15 mouse cellular contexts compared by ENCODE assay signal in genomic region chr3:122199600-122199999, GRCm38 (mm10). TPM values are rescaled to one million over a fixed set of nuclear protein-coding genes. Genes with fewer than 3 reads are reported as not detected.
A peak's percentile ranks its signal among the peaks of the same experiment; 100 is the strongest.
DNase-seq lines count a peak whose midpoint lies in the region; ATAC-seq and TF ChIP-seq lines count a peak whose summit lies in the region.
"Had no signal": no experiment of that assay in that cellular context is flagged by ENCODE, and none has a peak within 500 bp of the region (broad histone marks: within the 10 kb centered on the region; RNA-seq: fewer than 3 reads in every experiment).

No protein-coding gene starts in this region.

- H3K36me3 ChIP-seq in hindbrain, postnatal 0 days (ENCODE audit: insufficient read depth, low read length): no peaks in the 10 kb centered on the region
- no peaks in the 10 kb centered on the region for H3K36me3 ChIP-seq in hindbrain, embryonic 12.5 days
- H3K36me3 ChIP-seq in lung, postnatal 0 days (ENCODE audit: insufficient read depth, low read length): no peaks in the 10 kb centered on the region
- H3K36me3 ChIP-seq in embryonic facial prominence, embryonic 15.5 days: no peaks in the 10 kb centered on the region
- no peaks in the 10 kb centered on the region for H3K36me3 ChIP-seq in liver, postnatal 0 days (replicated peaks; ENCODE audit: insufficient read depth, low read length)
- H3K36me3 ChIP-seq: heart, embryonic 13.5 days; hindbrain, embryonic 10.5 days had no signal

- no peak for TF ChIP-seq EP300 in lung, postnatal 0 days (IDR thresholded peaks at IDR 0.05)
- TF ChIP-seq EP300 in liver, postnatal 0 days (IDR thresholded peaks at IDR 0.05; ENCODE audit: low read depth): no peak

- H3K9me3 ChIP-seq in hindbrain, postnatal 0 days (ENCODE audit: low read length): no peaks in the 10 kb centered on the region
- H3K9me3 ChIP-seq in hindbrain, embryonic 12.5 days (replicated peaks): no peaks in the 10 kb centered on the region
- H3K9me3 ChIP-seq in lung, postnatal 0 days (ENCODE audit: low read length): no peaks in the 10 kb centered on the region
- H3K9me3 ChIP-seq in embryonic facial prominence, embryonic 15.5 days (replicated peaks): no peaks in the 10 kb centered on the region
- H3K9me3 ChIP-seq in liver, postnatal 0 days (ENCODE audit: low read length): no peaks in the 10 kb centered on the region
- H3K9me3 ChIP-seq: heart, embryonic 13.5 days; hindbrain, embryonic 10.5 days had no signal

- H3K4me1 ChIP-seq in hindbrain, postnatal 0 days (ENCODE audit: insufficient read depth, low read length): no peaks in the 10 kb centered on the region
- no peaks in the 10 kb centered on the region for H3K4me1 ChIP-seq in hindbrain, embryonic 12.5 days
- peaks cover 2% of the 10 kb centered on the region; the same call in 1 of the 2 replicates for H3K4me1 ChIP-seq in lung, postnatal 0 days (ENCODE audit: insufficient read depth, low read depth, low read length)
- H3K4me1 ChIP-seq in embryonic facial prominence, embryonic 15.5 days: peaks cover 10% of the 10 kb centered on the region
- peaks cover 42% of the 10 kb centered on the region for H3K4me1 ChIP-seq in liver, postnatal 0 days (ENCODE audit: insufficient read depth)
- H3K4me1 ChIP-seq: heart, embryonic 13.5 days had no signal

- no peak overlapping the region for H3K4me3 ChIP-seq in hindbrain, postnatal 0 days (ENCODE audit: low read length)
- no peak overlapping the region for H3K4me3 ChIP-seq in hindbrain, embryonic 12.5 days
- no peak overlapping the region for H3K4me3 ChIP-seq in lung, postnatal 0 days (ENCODE audit: low read depth, low read length)
- H3K4me3 ChIP-seq in embryonic facial prominence, embryonic 15.5 days (replicated peaks): no peak overlapping the region
- H3K4me3 ChIP-seq in liver, postnatal 0 days (ENCODE audit: low read depth, low read length): no peak overlapping the region
- H3K4me3 ChIP-seq: heart, embryonic 13.5 days; hindbrain, embryonic 10.5 days had no signal

- H3K9ac ChIP-seq in hindbrain, postnatal 0 days (replicated peaks; ENCODE audit: low read length): no peak overlapping the region
- no peak overlapping the region for H3K9ac ChIP-seq in hindbrain, embryonic 12.5 days
- H3K9ac ChIP-seq in lung, postnatal 0 days (replicated peaks; ENCODE audit: low read depth): no peak overlapping the region
- H3K9ac ChIP-seq in embryonic facial prominence, embryonic 15.5 days: no peak overlapping the region
- no peak overlapping the region for H3K9ac ChIP-seq in liver, postnatal 0 days (replicated peaks)
- H3K9ac ChIP-seq: heart, embryonic 13.5 days; liver, embryonic 14.5 days had no signal

- H3K27me3 ChIP-seq in hindbrain, postnatal 0 days (ENCODE audit: insufficient read depth, low read length): no peaks in the 10 kb centered on the region
- H3K27me3 ChIP-seq in hindbrain, embryonic 12.5 days: no peaks in the 10 kb centered on the region
- no peaks in the 10 kb centered on the region for H3K27me3 ChIP-seq in lung, postnatal 0 days (replicated peaks; ENCODE audit: insufficient read depth, low read length)
- H3K27me3 ChIP-seq in embryonic facial prominence, embryonic 15.5 days: no peaks in the 10 kb centered on the region
- H3K27me3 ChIP-seq in liver, postnatal 0 days (ENCODE audit: insufficient read depth, low read length): no peaks in the 10 kb centered on the region
- H3K27me3 ChIP-seq: CH12.LX; heart, embryonic 13.5 days; Patski had no signal

- intact Hi-C loops in gastrocnemius, postnatal 14 days (cut with DNase I; ENCODE audit: low total_unique reads): no loop called here

- 0 out of 2 replicates have a peak, but pooled peaks have one; percentile 29 for ATAC-seq in hindbrain, postnatal 0 days
- ATAC-seq in hindbrain, embryonic 12.5 days (ENCODE audit: low FRiP score): no peak
- ATAC-seq in lung, postnatal 0 days: no peak
- no peak for ATAC-seq in embryonic facial prominence, embryonic 15.5 days (ENCODE audit: insufficient number of reproducible peaks, low FRiP score, low TSS enrichment, low read depth)
- ATAC-seq in liver, postnatal 0 days: no peak
- ATAC-seq: Patski had no signal

- 59% methylated on average over 4 of the region's 4 CpGs for WGBS in hindbrain, postnatal 0 days
- 76% methylated on average over 4 of the region's 4 CpGs for WGBS in hindbrain, embryonic 12.5 days
- 75% methylated on average over 4 of the region's 4 CpGs for WGBS in lung, postnatal 0 days
- WGBS in embryonic facial prominence, embryonic 15.5 days: 56% methylated on average over 4 of the region's 4 CpGs
- WGBS in liver, postnatal 0 days (ENCODE audit: insufficient replicate concordance): 80% methylated on average over 4 of the region's 4 CpGs

- no peak for DNase-seq in hindbrain, postnatal 0 days (ENCODE audit: low spot score)
- DNase-seq in lung, postnatal 0 days (ENCODE audit: low spot score): no peak
- DNase-seq in lung, adult 18-20 months: no peak
- DNase-seq in liver, postnatal 0 days: no peak
- no peak for DNase-seq in gastrocnemius, postnatal 14 days
- DNase-seq in thymus, postnatal 4 days: no peak
- DNase-seq: gastrocnemius, postnatal 25 days; thymus, postnatal 25 days had no signal

- no peak overlapping the region for H3K4me2 ChIP-seq in hindbrain, postnatal 0 days (ENCODE audit: low read depth, low read length)
- no peak overlapping the region for H3K4me2 ChIP-seq in hindbrain, embryonic 12.5 days (replicated peaks)
- no peak overlapping the region for H3K4me2 ChIP-seq in lung, postnatal 0 days (replicated peaks; ENCODE audit: low read depth, low read length)
- no peak overlapping the region for H3K4me2 ChIP-seq in embryonic facial prominence, embryonic 15.5 days (replicated peaks)
- no peak overlapping the region for H3K4me2 ChIP-seq in liver, postnatal 0 days (ENCODE audit: low read depth, low read length)
- H3K4me2 ChIP-seq: heart, embryonic 13.5 days had no signal

- TF ChIP-seq CTCF in hindbrain, postnatal 0 days (IDR thresholded peaks at IDR 0.05; ENCODE audit: low read depth): no peak
- no peak for TF ChIP-seq CTCF in lung, postnatal 0 days (IDR thresholded peaks at IDR 0.05)
- TF ChIP-seq CTCF in liver, postnatal 0 days (IDR thresholded peaks at IDR 0.05; ENCODE audit: low read depth): no peak

- H3K27ac ChIP-seq in hindbrain, postnatal 0 days: no peak overlapping the region; the same call in 1 of the 2 replicates
- H3K27ac ChIP-seq in hindbrain, embryonic 12.5 days: no peak overlapping the region
- peak overlapping the region; percentile 65 for H3K27ac ChIP-seq in lung, postnatal 0 days (ENCODE audit: low read length)
- peak overlapping the region; percentile 22; the same call in 1 of the 2 replicates for H3K27ac ChIP-seq in embryonic facial prominence, embryonic 15.5 days (replicated peaks)
- peak overlapping the region; percentile 72 for H3K27ac ChIP-seq in liver, postnatal 0 days (ENCODE audit: low read depth)
- H3K27ac ChIP-seq: heart, embryonic 13.5 days; hindbrain, embryonic 10.5 days; liver, embryonic 14.5 days had no signal

RNA-seq across cellular contexts. Expression of gene Gclm, which starts 45.8 kb away (rescaled TPM):
- 32.1 and 36.9 TPM in 2 replicates for total RNA-seq in hindbrain, postnatal 0 days (2014; rRNA removed)
- polyA plus RNA-seq in hindbrain, postnatal 0 days (2015; fragmentation: Nextera tagmentation; extraction: Ambion mirVana): 65.0 and 67.6 TPM in 2 replicates
- 72.4 and 72.9 TPM in 2 replicates for polyA plus RNA-seq in hindbrain, embryonic 12.5 days (2016; fragmentation: Nextera tagmentation; extraction: Ambion mirVana)
- 102 and 112 TPM in 2 replicates for polyA plus RNA-seq in lung, postnatal 0 days (2015; fragmentation: Nextera tagmentation; extraction: Ambion mirVana)
- 68.6 and 74.2 TPM in 2 replicates for polyA plus RNA-seq in embryonic facial prominence, embryonic 15.5 days (2015; fragmentation: Nextera tagmentation; extraction: Ambion mirVana)
- 391 and 407 TPM in 2 replicates for polyA plus RNA-seq in liver, postnatal 0 days (2015; fragmentation: Nextera tagmentation; extraction: Ambion mirVana)
- 10 to 100 TPM; 22.7 to 28.7 TPM for total RNA-seq in gastrocnemius, postnatal 14 days (2021)

Comparison
In these comparisons a context has a peak if more than half of its experiments do, and no peak if none do; other contexts are left out.
1. H3K27ac ChIP-seq: peak in lung, postnatal 0 days (single experiment), embryonic facial prominence, embryonic 15.5 days (single experiment) and liver, postnatal 0 days (single experiment); none in hindbrain, postnatal 0 days (single experiment) and hindbrain, embryonic 12.5 days (single experiment).